Mouse (Mus musculus): ENCODE results near the gene Xirp1.
A peak's percentile ranks its signal among the peaks of the same experiment; 100 is the strongest.

Xirp1 gene

GRCm38 (mm10) chr9:119969811-119970210 lies 53.6 kb downstream of the Xirp1 start:
- no peak for DNase-seq

GRCm38 (mm10) chr9:119966221-119966910 lies 57.0 kb downstream of the Xirp1 start:
- DNase-seq = peak; percentile 3

DNA sequence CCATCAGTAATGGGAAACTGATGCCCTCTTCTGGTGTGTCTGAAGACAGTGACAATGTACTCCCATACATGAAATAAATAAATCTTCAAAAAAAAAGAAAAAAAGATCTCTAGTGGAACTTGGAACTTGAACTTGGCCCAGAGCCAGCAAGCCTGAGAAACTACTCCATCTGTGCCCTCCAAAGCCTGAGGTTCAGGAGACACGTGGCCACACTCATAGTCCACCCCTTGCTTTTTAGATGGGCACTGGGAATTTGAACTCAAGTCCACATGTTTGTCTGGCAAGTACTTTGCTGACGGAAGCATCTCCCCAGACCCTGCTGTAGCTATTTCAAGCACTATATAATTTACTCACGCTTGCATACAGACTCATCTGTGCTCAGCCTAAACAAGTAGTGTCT lies 58.2 kb downstream of the Xirp1 start:
- DNase-seq = no peak

- no peak for DNase-seq
Measured at GRCm38 (mm10) chr9:119964206-119964605, 59.2 kb downstream of the Xirp1 start.

Data from right cerebral cortex, postnatal 14 days (tissue).